Mouse (Mus musculus) limb, embryonic 13.5 days (tissue): ENCODE measurements around the gene Fhdc1. TPM values are rescaled to one million over a fixed set of nuclear protein-coding genes. Genes with fewer than 3 reads are reported as not detected.

Experiments
- ATAC-seq: fragments of 200-750 bp; cut with Nextera tagmentation; 2 replicates; pipeline ENCODE4 v1.8.0; 2017; ENCODE audit warnings: low read depth, moderate number of reproducible peaks, moderate TSS enrichment; ENCODE audit not compliant: low FRiP score
- H3K27ac ChIP-seq: fragments of 300-500 bp; sonication (generic); 2 replicates; pipeline ENCODE4 v1.5.1; 2015; ENCODE audit warnings: inconsistent platforms, mild to moderate bottlenecking, moderate library complexity
- H3K27me3 ChIP-seq: fragments of 300-500 bp; sonication (generic); 2 replicates; pipeline ENCODE4 v1.6.1; 2015; ENCODE audit warnings: mild to moderate bottlenecking, inconsistent platforms
- H3K36me3 ChIP-seq: fragments of 300-500 bp; sonication (generic); 2 replicates; pipeline ENCODE4 v1.6.1; 2015; ENCODE audit warnings: inconsistent platforms, mild to moderate bottlenecking, moderate library complexity
- H3K4me1 ChIP-seq: fragments of 300-500 bp; sonication (generic); 2 replicates; pipeline ENCODE4 v1.6.1; 2015; ENCODE audit warnings: inconsistent platforms
- H3K4me2 ChIP-seq: fragments of 300-500 bp; sonication (generic); replicated peaks from 2 replicates; pipeline ENCODE4 v1.6.1; 2015; ENCODE audit warnings: inconsistent platforms, mild to moderate bottlenecking, moderate library complexity
- H3K4me3 ChIP-seq: fragments of 300-500 bp; sonication (generic); 2 replicates; pipeline ENCODE4 v1.5.1; 2015; ENCODE audit warnings: moderate library complexity, mild to moderate bottlenecking, inconsistent platforms
- H3K9ac ChIP-seq: fragments of 300-500 bp; sonication (generic); 2 replicates; pipeline ENCODE4 v1.6.1; 2015; ENCODE audit warnings: mild to moderate bottlenecking, inconsistent platforms
- H3K9me3 ChIP-seq: fragments of 300-500 bp; sonication (generic); 2 replicates; pipeline ENCODE4 v1.6.1; 2016; ENCODE audit warnings: inconsistent platforms
- WGBS: fragments of 180-500 bp; shearing (Covaris S2); methylation state at CpG from one replicate; pipeline ENCODE4 v1.1.7; 2015; 5-methylcytosine and 5-hydroxymethylcytosine counted together
- polyA plus RNA-seq: library from polyadenylated mRNA; unstranded; fragments of >200 nt; fragmentation: Nextera tagmentation; extraction: Ambion mirVana; gene quantifications from 2 replicates; pipeline ENCODE4 v1.2.1, GENCODE M21; 2015

Gene Fhdc1
- polyA plus RNA-seq, 1 experiment from 2014 or later, result 6.2 TPM

DNA sequence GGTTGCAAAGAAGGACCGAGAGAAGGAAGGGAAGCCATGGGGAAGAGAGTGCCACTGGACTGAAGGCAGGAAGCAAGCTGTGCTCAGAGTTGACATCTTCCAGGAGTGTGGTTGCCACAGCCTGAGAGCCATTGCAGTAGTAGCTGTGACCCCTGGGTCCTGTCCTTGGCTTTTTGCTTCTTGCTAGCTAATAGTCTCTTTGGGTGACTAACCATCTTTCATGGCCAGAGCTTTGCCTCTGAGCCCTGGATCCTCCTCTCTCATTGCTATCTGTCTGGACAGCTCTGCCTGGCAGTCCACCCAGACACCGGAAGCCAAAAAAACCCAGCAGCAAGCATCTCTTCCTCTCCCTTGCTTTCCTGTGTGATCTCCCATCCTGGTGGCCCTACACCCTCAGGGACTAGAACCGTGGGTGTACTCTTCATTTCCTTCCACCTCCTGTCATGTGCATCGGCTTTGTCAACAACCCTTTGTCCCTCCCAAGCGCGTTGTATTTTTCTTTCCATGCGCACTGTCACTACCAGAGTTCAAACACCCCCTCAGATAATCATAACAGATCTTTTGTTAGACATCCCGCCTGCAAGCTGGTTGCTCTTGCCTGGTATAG, 85.3 kb downstream of the Fhdc1 start:
- no peak for ATAC-seq
- H3K27me3 ChIP-seq, result no peaks in the 10 kb centered on the region
- H3K9ac ChIP-seq, result no peak overlapping the region

More for the DNA sequence above, 85.3 kb downstream of the Fhdc1 start:
- Histone ChIP-seq H3K27ac (no peak overlapping the region), H3K36me3 (no peaks in the 10 kb centered on the region), H3K4me2 (no peak overlapping the region), H3K4me3 (no peak overlapping the region), H3K9me3 (no peaks in the 10 kb centered on the region; the same call in 1 of the 2 replicates), H3K4me1 (no peaks in the 10 kb centered on the region)
- WGBS, result 86% methylated on average over 8 of the region's 8 CpGs

Other genes starting within 250 kb of the Fhdc1 start
- 19.7 and 20.9 TPM in 2 replicates for gene Trim2, start 173.6 kb downstream of the Fhdc1 start, polyA plus RNA-seq
- gene Arfip1, start 102.2 kb upstream of the Fhdc1 start, polyA plus RNA-seq, result 43.8 and 43.9 TPM in 2 replicates
- 0.64 and 0.93 TPM in 2 replicates for gene Tigd4, start 113.1 kb upstream of the Fhdc1 start, polyA plus RNA-seq
- gene Tmem154, start 185.8 kb upstream of the Fhdc1 start, polyA plus RNA-seq, result 1.6 and 1.7 TPM in 2 replicates